Mouse (Mus musculus): ENCODE results near the gene Tm4sf19. TPM values are rescaled to one million over a fixed set of nuclear protein-coding genes. Genes with fewer than 3 reads are reported as not detected.

The Tm4sf19 gene
- polyA plus RNA-seq, 1 experiment from 2014 or later = not detected

DNA sequence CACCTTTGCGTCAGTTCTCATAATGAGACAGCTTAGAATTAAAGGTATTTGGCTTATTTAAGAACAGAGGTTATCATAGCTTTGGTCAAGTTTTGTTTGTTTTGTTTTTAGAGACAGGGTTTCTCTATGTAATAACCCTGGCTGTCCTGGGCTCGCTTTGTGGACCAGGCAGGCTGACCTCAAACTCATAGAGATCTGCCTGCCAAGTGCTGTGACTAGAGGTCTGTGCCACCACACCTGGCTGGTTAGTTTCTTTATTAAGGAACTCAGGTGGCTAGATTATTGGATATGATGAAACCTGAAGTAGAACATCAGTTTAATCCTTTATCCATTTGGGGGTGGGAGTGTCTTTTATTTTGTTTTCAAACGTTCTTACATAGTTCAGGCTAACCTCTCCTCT, 10.5 kb upstream of the Tm4sf19 start:
- no peak overlapping the region for H3K4me3 ChIP-seq (ENCODE audit: low read depth, low read length)
- no peak overlapping the region for H3K4me2 ChIP-seq (ENCODE audit: low read depth, severe bottlenecking)
- H3K9me3 ChIP-seq (ENCODE audit: control insufficient read depth, low read length) = no peaks in the 10 kb centered on the region
- peaks cover 13% of the 10 kb centered on the region for H3K36me3 ChIP-seq (ENCODE audit: control insufficient read depth, insufficient read depth, low read length)
- ATAC-seq (ENCODE audit: insufficient number of reproducible peaks, low FRiP score, low TSS enrichment, low read depth) = no peak
- 91% methylated on average over 3 of the region's 3 CpGs for WGBS
- H3K9ac ChIP-seq (ENCODE audit: low read length) = no peak overlapping the region
- H3K4me1 ChIP-seq (ENCODE audit: control insufficient read depth, insufficient read depth, low read length) = no peaks in the 10 kb centered on the region
- no peak for DNase-seq (ENCODE audit: low spot score)
- H3K27ac ChIP-seq (replicated peaks; ENCODE audit: low read depth, low read length) = no peak overlapping the region
- no peaks in the 10 kb centered on the region for H3K27me3 ChIP-seq (ENCODE audit: control insufficient read depth, insufficient read depth, low read length)

DNA sequence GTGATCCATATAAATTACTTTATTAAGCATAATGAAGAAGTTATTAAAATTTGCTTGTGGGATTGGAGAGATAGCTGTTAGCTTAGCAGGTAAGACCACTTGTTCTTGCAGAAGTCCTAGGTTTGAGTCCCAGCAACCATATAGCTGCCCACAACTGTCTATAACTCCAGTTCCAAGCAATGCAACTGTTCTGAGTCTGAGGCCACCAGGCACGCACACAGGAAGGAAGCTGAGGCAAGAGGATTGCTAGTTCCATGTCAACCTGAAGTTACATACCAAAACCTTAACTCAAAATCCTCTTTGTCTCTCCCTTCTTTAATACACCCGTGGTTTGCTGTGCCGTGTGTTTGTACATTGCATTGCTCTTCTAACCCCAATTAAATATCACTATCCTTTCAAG, 9.4 kb upstream of the Tm4sf19 start:
- 94% methylated on average over 3 of the region's 3 CpGs for whole genome bisulfite sequencing
- H3K4me2 ChIP-seq (ENCODE audit: low read depth, severe bottlenecking) = no peak overlapping the region
- no peak overlapping the region for H3K27ac ChIP-seq (replicated peaks; ENCODE audit: low read depth, low read length)
- H3K4me3 ChIP-seq (ENCODE audit: low read depth, low read length) = no peak overlapping the region
- no peak overlapping the region for H3K9ac ChIP-seq (ENCODE audit: low read length)
- ATAC-seq (ENCODE audit: insufficient number of reproducible peaks, low FRiP score, low TSS enrichment, low read depth) = no peak
- no peaks in the 10 kb centered on the region for H3K27me3 ChIP-seq (ENCODE audit: control insufficient read depth, insufficient read depth, low read length)
- no peaks in the 10 kb centered on the region for H3K4me1 ChIP-seq (ENCODE audit: control insufficient read depth, insufficient read depth, low read length)
- peaks cover 9% of the 10 kb centered on the region for H3K36me3 ChIP-seq (ENCODE audit: control insufficient read depth, insufficient read depth, low read length)
- no peaks in the 10 kb centered on the region for H3K9me3 ChIP-seq (ENCODE audit: control insufficient read depth, low read length)
- no peak for DNase-seq (ENCODE audit: low spot score)

DNA sequence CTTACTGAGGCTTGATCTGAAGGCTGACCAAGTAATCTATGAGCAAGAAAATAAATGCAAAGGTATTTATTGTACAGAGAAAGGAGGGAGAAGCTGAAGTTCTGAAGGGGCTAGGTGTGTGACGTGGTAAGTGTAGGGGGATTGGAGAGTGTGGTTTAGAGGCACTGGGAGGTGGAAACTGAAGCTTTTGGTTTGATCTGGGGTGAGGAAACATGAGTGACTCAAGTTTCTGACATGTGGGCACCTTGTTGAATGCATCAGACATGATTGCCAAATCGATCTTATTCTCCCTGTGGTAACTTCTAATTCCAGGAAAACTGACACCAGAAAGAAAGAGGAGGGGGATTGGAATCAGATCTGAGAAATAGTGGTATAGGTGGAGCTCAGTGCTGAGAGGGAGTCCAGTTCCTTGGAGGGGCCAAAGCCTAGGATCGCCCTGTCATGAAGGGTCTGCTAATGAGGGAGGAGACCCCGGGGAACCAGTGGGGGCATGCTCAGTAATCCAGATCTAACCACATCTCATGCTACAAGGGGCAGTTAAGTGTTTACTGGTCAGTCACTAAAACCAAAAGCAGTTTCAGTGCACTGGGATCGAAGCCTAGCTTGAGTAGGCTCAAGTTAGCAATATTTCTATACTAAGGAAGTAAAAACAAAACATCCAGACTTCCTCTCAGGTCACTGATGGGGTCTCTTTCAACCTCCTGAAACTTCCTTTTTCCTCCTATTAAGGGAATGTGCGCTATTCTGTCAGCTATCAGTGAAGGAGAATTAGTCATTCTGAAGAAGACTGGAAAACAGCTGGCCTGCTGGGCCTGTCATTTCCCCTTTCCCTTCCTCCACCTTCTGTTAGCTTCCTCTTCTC, 4.4 kb upstream of the Tm4sf19 start:
- ATAC-seq (ENCODE audit: insufficient number of reproducible peaks, low FRiP score, low TSS enrichment, low read depth) (no peak), DNase-seq (ENCODE audit: low spot score) (no peak)

DNA sequence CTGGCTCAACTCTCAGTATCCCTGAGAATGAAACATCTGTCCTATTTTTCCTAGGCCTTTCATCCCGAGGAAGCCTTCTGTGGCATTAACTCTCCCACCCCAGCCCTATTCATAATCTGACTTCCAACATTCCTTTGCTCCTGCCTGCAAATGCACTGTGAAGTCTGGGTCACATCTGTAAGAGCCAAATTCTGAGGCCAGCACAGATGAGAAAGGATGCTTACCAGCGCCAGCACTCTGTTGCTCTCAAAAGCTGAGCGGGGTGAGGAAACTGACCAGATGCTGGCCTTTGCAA, 3.8 kb upstream of the Tm4sf19 start:
- Histone ChIP-seq H3K27me3 (ENCODE audit: control insufficient read depth, insufficient read depth, low read length) (no peaks in the 10 kb centered on the region), H3K9me3 (ENCODE audit: control insufficient read depth, low read length) (no peaks in the 10 kb centered on the region), H3K4me1 (ENCODE audit: control insufficient read depth, insufficient read depth, low read length) (no peaks in the 10 kb centered on the region), H3K4me3 (ENCODE audit: low read depth, low read length) (no peak overlapping the region), H3K36me3 (ENCODE audit: control insufficient read depth, insufficient read depth, low read length) (peaks cover 3% of the 10 kb centered on the region), H3K27ac (replicated peaks; ENCODE audit: low read depth, low read length) (no peak overlapping the region), H3K4me2 (ENCODE audit: low read depth, severe bottlenecking) (no peak overlapping the region), H3K9ac (ENCODE audit: low read length) (no peak overlapping the region; the same call in 1 of the 2 replicates)
- DNase-seq (ENCODE audit: low spot score) (no peak), ATAC-seq (ENCODE audit: insufficient number of reproducible peaks, low FRiP score, low TSS enrichment, low read depth) (no peak)
- WGBS = 69% methylated on average over 3 of the region's 3 CpGs

More for the DNA sequence above, 4.4 kb upstream of the Tm4sf19 start:
- H3K27ac ChIP-seq (replicated peaks; ENCODE audit: low read depth, low read length) = no peak overlapping the region
- no peaks in the 10 kb centered on the region for H3K9me3 ChIP-seq (ENCODE audit: control insufficient read depth, low read length)
- no peak overlapping the region for H3K4me2 ChIP-seq (ENCODE audit: low read depth, severe bottlenecking)
- no peaks in the 10 kb centered on the region for H3K27me3 ChIP-seq (ENCODE audit: control insufficient read depth, insufficient read depth, low read length)
- no peak overlapping the region; the same call in 1 of the 2 replicates for H3K9ac ChIP-seq (ENCODE audit: low read length)
- H3K36me3 ChIP-seq (ENCODE audit: control insufficient read depth, insufficient read depth, low read length) = peaks cover 5% of the 10 kb centered on the region
- WGBS = 77% methylated on average over 6 of the region's 6 CpGs
- H3K4me1 ChIP-seq (ENCODE audit: control insufficient read depth, insufficient read depth, low read length) = no peaks in the 10 kb centered on the region
- no peak overlapping the region for H3K4me3 ChIP-seq (ENCODE audit: low read depth, low read length)

DNA sequence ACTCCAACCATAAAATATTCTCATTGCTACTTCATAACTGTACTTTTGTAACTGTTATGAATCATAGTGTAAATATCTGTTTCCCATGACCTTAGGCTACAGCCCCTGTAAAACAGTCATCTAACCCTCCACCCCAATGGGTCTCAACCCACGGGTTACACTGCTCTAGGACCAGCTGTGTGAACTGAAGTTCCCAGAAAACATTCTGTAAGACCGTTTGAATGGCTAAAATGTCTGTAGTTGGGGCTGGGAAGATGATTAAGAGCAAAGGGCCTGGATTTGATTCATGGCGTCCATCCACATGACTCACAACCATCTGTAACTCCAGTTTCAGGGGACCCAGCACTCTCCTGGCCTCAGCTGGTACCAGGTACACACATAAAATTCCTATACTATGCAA, 2.1 kb upstream of the Tm4sf19 start:
- H3K9ac ChIP-seq (ENCODE audit: low read length) = no peak overlapping the region
- H3K9me3 ChIP-seq (ENCODE audit: control insufficient read depth, low read length) = no peaks in the 10 kb centered on the region
- no peak overlapping the region for H3K4me2 ChIP-seq (ENCODE audit: low read depth, severe bottlenecking)
- no peaks in the 10 kb centered on the region for H3K27me3 ChIP-seq (ENCODE audit: control insufficient read depth, insufficient read depth, low read length)
- peaks cover under 1% of the 10 kb centered on the region; the same call in 1 of the 2 replicates for H3K36me3 ChIP-seq (ENCODE audit: control insufficient read depth, insufficient read depth, low read length)
- H3K4me1 ChIP-seq (ENCODE audit: control insufficient read depth, insufficient read depth, low read length) = no peaks in the 10 kb centered on the region
- WGBS = 81% methylated on average over 3 of the region's 3 CpGs
- no peak overlapping the region for H3K27ac ChIP-seq (replicated peaks; ENCODE audit: low read depth, low read length)
- ATAC-seq (ENCODE audit: insufficient number of reproducible peaks, low FRiP score, low TSS enrichment, low read depth) = no peak
- no peak for DNase-seq (ENCODE audit: low spot score)
- no peak overlapping the region for H3K4me3 ChIP-seq (ENCODE audit: low read depth, low read length)

DNA sequence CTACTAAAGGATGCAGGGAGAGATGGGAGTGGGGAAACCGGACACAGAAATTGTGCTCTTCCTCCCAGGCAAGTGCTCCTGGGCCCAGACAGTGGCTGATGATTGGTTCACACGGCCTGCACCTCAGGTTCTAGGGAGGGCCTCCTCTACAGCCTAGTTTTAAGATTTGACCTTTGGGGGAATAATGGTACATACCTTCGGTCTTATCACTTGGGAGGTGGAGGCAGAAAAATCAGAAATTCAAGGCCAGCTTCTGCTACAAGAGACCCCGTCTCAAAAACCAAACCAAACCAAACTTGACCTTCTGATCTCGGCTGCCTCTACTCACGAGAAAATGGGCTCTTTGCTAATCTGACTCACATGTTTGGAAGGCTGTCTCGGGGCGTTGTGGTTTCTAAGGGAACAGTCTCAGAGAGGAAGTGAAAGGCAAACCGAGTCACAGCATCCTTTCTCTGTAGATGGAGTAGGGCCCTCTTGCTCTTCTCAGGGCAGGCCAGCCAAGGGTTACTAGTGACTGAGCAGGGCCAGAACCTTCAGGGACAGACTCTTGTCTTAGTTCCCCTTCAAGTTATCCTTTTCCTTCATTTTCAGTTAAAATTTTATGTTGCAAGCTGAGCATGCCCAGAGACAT, 1.1 kb downstream of the Tm4sf19 start:
- DNase-seq (ENCODE audit: low spot score) (no peak), ATAC-seq (ENCODE audit: insufficient number of reproducible peaks, low FRiP score, low TSS enrichment, low read depth) (no peak)
- H3K9me3 ChIP-seq (ENCODE audit: control insufficient read depth, low read length) = no peaks in the 10 kb centered on the region
- no peak overlapping the region for H3K9ac ChIP-seq (ENCODE audit: low read length)
- 79% methylated on average over 9 of the region's 9 CpGs for WGBS
- no peaks in the 10 kb centered on the region for H3K27me3 ChIP-seq (ENCODE audit: control insufficient read depth, insufficient read depth, low read length)
- no peak overlapping the region for H3K4me3 ChIP-seq (ENCODE audit: low read depth, low read length)
- H3K4me1 ChIP-seq (ENCODE audit: control insufficient read depth, insufficient read depth, low read length) = no peaks in the 10 kb centered on the region
- no peak overlapping the region for H3K27ac ChIP-seq (replicated peaks; ENCODE audit: low read depth, low read length)
- no peaks in the 10 kb centered on the region for H3K36me3 ChIP-seq (ENCODE audit: control insufficient read depth, insufficient read depth, low read length)
- no peak overlapping the region for H3K4me2 ChIP-seq (ENCODE audit: low read depth, severe bottlenecking)

DNA sequence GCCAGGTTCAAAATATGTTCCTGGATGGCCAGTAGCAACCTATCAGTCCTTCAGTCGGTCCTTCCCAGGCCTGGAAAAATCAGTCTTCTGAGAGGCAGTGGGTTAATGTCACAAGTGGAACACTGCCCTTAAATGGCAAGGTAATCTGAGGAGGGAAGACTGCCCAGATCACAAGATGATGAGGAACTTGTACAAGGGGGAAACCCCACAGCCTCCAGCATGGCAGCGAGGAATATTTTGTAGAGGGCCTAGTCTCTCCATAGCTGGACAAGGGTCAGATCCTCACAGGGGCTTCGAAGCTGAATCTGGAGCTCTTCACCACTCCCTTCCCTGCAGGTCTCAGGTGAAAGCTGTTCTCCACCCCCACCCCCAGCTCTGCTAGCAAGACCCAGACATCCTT, 2.5 kb downstream of the Tm4sf19 start:
- Histone ChIP-seq H3K9me3 (ENCODE audit: control insufficient read depth, low read length) (no peaks in the 10 kb centered on the region), H3K4me1 (ENCODE audit: control insufficient read depth, insufficient read depth, low read length) (no peaks in the 10 kb centered on the region), H3K4me3 (ENCODE audit: low read depth, low read length) (no peak overlapping the region), H3K9ac (ENCODE audit: low read length) (no peak overlapping the region), H3K27me3 (ENCODE audit: control insufficient read depth, insufficient read depth, low read length) (no peaks in the 10 kb centered on the region), H3K27ac (replicated peaks; ENCODE audit: low read depth, low read length) (no peak overlapping the region), H3K4me2 (ENCODE audit: low read depth, severe bottlenecking) (no peak overlapping the region), H3K36me3 (ENCODE audit: control insufficient read depth, insufficient read depth, low read length) (no peaks in the 10 kb centered on the region)
- ATAC-seq (ENCODE audit: insufficient number of reproducible peaks, low FRiP score, low TSS enrichment, low read depth) = no peak
- DNase-seq (ENCODE audit: low spot score) = no peak
- 82% methylated on average over 3 of the region's 3 CpGs for WGBS

DNA sequence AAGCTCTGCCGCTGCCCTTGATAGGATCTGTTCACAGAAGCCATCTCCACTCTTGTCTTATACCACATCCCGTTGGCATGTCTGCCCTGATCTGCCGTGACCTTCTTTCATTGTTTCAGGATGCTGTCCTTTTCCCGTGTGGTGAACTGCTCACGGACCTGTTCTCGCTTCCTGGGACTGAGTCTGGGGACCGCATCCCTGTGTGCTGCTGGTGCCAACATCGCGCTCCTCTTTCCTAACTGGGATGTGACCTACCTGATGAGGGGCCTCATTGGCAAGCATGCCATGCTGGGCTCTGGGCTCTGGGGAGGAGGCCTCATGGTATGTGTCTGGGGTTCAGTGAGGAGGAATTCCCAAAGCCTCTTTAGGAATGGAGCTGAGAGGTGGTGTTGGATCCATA, 5.4 kb downstream of the Tm4sf19 start:
- ATAC-seq (ENCODE audit: insufficient number of reproducible peaks, low FRiP score, low TSS enrichment, low read depth) = no peak
- Histone ChIP-seq H3K27ac (replicated peaks; ENCODE audit: low read depth, low read length) (no peak overlapping the region), H3K4me1 (ENCODE audit: control insufficient read depth, insufficient read depth, low read length) (no peaks in the 10 kb centered on the region)

More for the DNA sequence above, 5.4 kb downstream of the Tm4sf19 start:
- Histone ChIP-seq H3K9ac (ENCODE audit: low read length) (no peak overlapping the region), H3K27me3 (ENCODE audit: control insufficient read depth, insufficient read depth, low read length) (no peaks in the 10 kb centered on the region), H3K36me3 (ENCODE audit: control insufficient read depth, insufficient read depth, low read length) (no peaks in the 10 kb centered on the region), H3K9me3 (ENCODE audit: control insufficient read depth, low read length) (no peaks in the 10 kb centered on the region), H3K4me2 (ENCODE audit: low read depth, severe bottlenecking) (no peak overlapping the region), H3K4me3 (ENCODE audit: low read depth, low read length) (no peak overlapping the region)
- 96% methylated on average over 9 of the region's 9 CpGs for WGBS
- DNase-seq (ENCODE audit: low spot score) = no peak

Data from limb, embryonic 11.5 days (tissue).